Mouse (Mus musculus): ENCODE measurements around the gene Cep170. TPM values are rescaled to one million over a fixed set of nuclear protein-coding genes. Genes with fewer than 3 reads are reported as not detected.

Gene Cep170
- total RNA-seq, 1 experiment from 2014 or later, result 113 TPM

DNA sequence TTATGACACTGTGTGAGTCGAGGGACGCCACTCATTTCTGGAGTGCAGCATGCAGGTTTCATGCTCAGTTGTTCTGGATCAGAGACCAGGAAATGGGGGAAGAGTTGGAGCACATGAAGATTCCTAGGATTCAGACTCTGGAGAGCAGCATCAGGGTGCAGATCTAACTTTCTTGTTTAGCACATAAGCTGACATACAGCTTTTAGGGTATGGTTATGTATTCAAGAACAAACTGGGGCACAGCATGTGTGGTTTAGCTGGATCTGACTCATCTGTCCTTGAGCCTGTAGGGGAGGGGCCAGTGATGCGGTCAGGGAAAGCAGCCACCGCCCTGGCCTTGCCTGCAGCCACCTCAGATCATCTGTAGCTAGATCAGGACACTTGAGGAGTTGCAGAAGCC is 13.5 kb upstream of the Cep170 start:
- ATAC-seq (ENCODE audit: extremely low read depth, insufficient number of reproducible peaks, low FRiP score, poor library complexity, severe bottlenecking), result peak; percentile 85

DNA sequence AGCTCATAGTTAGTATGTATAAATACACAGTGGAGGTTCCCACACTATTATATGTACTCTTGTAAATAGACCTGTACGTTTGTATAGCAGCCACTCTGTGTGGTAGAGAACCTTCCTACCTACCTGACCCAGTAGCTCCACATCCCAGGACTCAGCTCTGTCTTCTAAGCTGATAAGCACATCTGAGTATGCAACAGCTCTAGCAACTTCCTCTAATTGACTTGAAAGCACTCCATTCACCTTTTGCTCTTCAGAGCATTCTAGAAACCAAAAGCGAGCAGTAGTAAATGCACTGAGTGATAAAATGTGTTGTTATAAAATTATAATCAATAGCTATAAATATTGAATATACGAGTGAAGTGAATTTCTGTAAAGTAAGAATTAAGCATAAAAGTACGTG is 13.1 kb upstream of the Cep170 start:
- ATAC-seq (ENCODE audit: extremely low read depth, insufficient number of reproducible peaks, low FRiP score, poor library complexity, severe bottlenecking), result no peak

DNA sequence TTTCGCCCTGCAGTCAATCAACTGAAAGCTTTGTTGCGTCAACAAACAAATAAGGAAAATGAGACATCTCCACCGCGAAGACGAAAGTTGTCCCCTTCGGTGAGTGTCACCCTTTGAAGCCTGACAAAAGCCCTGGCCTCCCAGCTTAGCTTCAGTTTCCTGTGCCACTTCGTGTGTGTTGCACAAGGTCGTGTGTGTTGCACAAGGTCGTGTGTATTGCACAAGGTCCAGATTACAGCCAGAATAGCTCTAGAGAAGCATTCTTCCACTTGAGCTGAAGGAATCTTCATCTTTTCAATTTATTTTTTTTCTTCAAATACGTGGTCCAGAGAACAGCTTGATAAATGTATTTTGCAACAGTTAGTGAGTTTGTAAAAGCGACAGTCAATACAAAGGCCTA is 12.3 kb upstream of the Cep170 start:
- peak; percentile 74 for ATAC-seq (ENCODE audit: extremely low read depth, insufficient number of reproducible peaks, low FRiP score, poor library complexity, severe bottlenecking)

DNA sequence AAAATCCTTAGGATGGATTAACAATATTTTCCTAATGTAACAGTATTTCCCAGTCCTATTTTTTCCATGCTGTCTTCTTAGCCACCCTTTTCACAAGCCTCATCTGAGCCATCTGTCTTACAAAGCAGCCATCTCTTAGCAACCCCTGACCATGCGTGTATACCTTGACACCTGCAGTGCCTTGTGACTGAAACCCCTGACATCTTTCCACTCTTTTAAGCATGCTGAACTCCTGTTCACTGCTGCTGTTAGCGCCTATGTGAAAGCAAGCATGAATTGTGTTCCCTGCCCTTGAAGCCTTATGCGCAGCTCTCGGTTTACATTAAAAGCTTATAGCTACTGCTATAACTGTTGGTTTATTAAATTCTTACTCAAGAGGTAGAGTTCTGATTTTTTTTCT is 11.2 kb upstream of the Cep170 start:
- no peak for ATAC-seq (ENCODE audit: extremely low read depth, insufficient number of reproducible peaks, low FRiP score, poor library complexity, severe bottlenecking)

DNA sequence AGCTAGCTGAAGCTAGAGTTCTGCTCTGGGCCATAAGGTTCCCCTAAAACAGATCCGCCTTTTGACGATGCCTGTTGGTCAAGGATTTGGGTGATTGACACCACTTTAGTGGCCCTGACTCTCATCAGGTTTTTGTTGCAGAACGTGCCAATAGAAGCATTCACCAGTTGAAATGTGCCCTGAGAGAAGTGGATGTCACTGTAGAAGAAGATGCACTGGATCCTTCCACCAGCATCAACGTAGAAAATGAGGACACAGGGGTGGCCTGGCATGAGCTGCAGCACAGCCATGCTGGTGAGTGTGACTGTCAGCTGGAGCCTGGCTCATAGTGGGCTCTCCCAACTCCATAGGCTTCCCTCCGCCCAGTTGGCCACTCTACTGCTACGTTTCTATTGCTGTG is 10.7 kb upstream of the Cep170 start:
- ATAC-seq (ENCODE audit: extremely low read depth, insufficient number of reproducible peaks, low FRiP score, poor library complexity, severe bottlenecking), result no peak

DNA sequence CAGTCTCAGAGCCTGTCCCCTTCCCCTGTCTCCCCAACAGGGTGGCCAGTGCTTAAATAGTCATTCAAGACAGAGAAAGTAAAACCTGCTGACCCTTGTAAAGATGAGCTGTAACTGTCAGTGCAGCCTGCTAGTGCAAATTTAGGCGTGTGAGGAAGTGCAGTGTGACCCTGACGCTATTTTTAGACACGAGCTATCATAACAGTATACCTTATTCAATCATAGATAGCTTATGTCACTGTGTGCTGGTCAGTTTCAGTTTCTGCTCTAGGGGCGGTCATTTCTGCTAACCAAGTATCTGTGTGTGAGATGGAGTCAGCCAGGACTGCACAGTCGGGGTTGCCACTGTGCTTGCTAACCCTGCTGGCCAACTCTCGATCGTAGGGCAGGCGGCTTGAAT is 10.0 kb upstream of the Cep170 start:
- ATAC-seq (ENCODE audit: extremely low read depth, insufficient number of reproducible peaks, low FRiP score, poor library complexity, severe bottlenecking), result peak; percentile 43; the same call in 1 of the 2 replicates

DNA sequence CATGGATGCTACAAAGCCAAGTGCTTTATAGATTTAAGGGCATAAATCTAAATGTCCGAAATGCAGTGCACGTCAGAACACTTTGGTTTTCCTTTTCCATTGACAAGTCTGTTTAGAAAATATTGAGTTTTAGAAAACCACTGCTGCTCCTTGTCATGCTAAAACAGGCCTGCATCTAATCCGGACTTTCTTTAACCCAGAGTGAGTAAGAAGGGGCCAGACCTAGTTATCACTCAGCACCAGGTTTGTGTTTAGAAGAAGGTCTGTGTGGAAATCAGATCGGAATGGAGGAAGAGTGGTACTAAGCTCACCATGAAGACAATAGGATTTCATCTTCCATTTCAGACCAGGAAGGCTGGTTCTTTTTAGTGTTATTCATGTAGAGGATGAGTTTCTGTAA is 9.1 kb upstream of the Cep170 start:
- no peak for ATAC-seq (ENCODE audit: extremely low read depth, insufficient number of reproducible peaks, low FRiP score, poor library complexity, severe bottlenecking)

DNA sequence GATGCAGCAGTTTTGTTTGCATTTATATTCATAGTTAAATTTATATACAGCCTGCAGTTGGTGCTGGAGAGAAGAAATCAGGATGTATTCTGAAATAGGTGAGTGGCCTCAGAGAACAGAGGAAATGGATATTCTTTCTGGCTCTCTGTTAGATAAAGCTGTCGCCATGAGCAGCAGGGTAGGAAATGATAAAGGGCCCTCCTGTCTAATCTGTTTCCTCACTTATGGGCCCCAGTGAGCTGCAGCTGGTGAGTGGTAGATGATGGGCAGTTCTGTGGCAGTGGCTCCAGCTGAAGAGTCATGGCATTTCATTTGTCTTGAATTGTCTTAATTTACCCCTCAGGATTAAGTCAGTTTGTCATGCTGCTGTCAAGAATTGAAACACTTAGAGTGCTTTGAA is 8.1 kb upstream of the Cep170 start:
- ATAC-seq (ENCODE audit: extremely low read depth, insufficient number of reproducible peaks, low FRiP score, poor library complexity, severe bottlenecking), result no peak

DNA sequence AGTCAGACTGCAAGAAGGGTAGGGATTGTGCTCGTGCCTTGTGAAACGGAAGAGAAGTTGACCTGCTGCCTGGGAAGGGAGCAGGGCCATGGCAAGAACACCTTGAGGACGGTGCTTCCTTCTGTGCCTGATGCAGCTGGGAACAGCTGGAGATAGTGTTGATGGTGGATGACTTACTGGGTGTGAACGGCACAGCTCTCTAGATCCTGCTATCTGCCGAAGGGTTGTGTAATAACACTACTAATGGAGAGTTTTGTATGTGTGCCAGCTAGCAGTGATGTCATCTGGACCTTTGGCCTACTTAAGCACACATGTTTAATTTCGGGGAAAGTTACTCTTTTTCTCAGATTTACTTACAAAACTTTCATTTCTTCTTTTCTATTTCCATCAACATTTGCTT is 4.9 kb upstream of the Cep170 start:
- no peak for ATAC-seq (ENCODE audit: extremely low read depth, insufficient number of reproducible peaks, low FRiP score, poor library complexity, severe bottlenecking)

DNA sequence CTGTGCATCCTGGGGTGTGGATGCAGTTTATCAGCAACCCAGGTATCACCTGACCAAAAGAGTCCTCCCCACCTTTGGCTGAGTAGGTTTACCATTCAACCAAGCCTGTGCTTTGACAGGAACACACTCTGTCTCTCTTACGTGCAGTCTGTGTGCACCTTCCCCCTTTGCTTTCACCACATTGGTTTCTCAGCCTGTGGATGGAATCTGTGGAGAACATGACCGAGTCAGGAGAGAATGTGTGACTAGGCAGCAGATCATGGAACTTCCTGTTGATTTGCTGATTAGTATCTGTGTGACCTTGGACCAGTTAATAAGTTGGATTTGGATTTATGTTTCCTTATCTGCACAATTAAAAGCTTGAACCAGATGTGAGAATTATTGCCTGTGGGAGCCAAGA is 4.3 kb upstream of the Cep170 start:
- ATAC-seq (ENCODE audit: extremely low read depth, insufficient number of reproducible peaks, low FRiP score, poor library complexity, severe bottlenecking), result no peak

DNA sequence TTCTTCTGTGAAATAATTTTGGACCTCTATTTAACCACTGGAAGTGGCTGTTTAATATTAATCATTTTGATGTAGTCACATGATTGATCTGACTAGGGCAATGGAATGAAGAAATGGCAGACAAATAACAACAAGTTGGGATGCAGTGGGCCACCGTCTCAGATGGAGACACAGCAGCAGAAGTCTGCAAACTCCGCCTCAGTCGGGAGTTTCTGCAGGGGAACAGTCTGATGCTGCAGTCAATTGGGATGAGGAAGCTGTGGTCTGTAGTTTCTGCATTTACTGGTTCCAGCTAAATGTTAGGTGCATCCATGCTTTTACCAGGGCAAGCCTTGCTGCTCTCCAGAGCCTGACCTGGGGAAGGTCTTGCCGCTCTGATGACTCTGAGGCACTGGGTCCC is 2.9 kb upstream of the Cep170 start:
- no peak for ATAC-seq (ENCODE audit: extremely low read depth, insufficient number of reproducible peaks, low FRiP score, poor library complexity, severe bottlenecking)

DNA sequence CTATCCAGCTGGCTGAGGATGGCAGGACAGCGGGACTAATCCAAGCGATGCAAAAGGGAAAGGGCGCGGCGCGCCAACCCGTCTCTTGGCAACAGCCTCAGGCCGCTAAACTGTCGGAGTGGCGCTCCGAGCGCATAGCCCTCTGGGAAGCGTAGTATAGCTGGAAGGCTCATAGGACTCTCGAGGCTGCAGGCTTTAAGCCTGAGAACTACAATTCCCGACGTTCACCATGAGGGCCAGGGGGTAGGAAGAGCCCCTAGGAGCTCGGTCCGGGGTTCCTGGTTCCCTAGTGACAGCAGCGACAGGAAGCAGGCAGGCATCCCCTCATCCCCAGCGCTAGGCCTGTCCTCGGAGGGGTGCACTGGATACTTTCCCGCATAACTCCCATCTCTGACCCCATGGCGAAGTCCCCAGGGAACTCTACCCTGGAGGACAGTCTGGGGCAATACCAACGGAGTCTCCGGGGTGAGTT is 760 bp upstream of the Cep170 start, which contains the start of gene Sdccag8:
Gene Sdccag8 (plus strand): TSS at position 70 of the 472 bp plus-strand sequence.
- peak; percentile 92 for ATAC-seq (ENCODE audit: extremely low read depth, insufficient number of reproducible peaks, low FRiP score, poor library complexity, severe bottlenecking)

DNA sequence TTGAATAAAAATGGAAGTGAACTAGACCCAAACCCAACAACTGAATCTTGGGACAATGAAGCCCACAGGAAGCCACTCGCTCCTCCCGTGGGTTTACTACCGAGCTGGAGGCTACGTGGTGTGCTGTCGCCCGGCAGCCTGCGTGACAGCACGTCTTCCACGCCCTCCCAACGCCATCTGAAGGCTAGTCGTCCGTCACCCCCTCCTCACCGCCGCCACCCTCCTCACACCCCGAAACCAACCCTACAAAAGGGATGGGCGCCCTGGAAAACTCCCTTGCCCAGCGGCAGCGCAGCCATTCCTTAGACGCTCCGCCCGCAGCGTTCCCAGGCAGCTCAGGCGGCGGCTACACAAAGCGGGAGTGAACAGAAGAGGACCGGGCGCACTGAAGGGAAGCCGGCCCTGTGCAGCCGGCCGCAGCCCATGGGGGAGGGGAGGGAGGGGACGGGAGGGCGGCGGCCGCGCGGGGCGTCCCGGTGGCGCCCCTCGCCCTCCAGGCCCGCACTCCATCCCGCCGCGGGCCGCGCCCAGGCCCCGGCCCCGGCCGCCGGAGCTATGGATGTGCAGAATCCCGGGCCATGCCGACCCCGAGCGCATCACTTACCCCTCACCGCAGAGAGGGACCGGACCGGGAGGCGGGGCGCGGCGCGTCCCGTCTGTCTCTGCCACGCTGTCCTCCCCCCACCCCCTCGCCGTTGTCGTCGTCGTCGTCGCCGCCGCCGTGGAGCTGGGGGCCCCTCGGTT is 403 bp downstream of the Cep170 start:
- peak; percentile 15; the same call in 1 of the 2 replicates for ATAC-seq (ENCODE audit: extremely low read depth, insufficient number of reproducible peaks, low FRiP score, poor library complexity, severe bottlenecking)

DNA sequence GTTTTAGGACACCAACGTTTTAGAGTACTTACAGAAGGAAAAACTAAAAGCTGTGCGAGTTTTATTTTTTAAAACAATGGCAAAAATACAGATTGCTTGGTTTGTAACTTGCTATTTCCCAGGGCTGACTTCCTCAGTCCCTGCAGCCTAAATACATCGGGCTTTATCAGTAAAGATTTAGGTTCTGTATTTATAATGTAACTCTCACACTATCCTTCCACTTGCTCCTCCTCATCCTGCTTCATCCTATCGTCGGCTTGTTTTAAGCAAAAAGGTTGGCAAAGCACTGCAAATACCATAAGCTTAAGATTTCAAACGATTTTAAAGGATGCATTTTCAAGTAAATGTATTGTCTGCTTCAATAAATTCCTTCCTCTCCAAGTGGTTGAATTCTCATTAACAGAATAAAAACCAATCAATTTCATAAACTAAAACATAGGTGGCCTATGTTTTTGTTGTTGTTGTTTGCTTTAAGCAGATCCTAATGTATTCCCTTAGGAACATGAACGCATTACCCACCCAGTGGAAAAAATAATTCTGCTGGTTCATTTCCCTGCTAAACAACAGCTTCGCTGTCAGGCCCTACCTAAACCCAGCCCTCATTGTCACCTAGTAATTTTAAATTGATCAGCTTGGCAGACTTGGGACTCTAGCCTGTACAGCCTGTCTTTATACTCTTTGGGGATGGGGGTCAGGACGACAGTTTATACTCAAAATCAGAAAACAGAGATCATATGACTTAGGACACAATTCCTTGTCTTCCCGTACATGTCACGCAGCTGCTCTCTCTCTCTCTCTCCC is 1.2 kb downstream of the Cep170 start:
- no peak for ATAC-seq (ENCODE audit: extremely low read depth, insufficient number of reproducible peaks, low FRiP score, poor library complexity, severe bottlenecking)

DNA sequence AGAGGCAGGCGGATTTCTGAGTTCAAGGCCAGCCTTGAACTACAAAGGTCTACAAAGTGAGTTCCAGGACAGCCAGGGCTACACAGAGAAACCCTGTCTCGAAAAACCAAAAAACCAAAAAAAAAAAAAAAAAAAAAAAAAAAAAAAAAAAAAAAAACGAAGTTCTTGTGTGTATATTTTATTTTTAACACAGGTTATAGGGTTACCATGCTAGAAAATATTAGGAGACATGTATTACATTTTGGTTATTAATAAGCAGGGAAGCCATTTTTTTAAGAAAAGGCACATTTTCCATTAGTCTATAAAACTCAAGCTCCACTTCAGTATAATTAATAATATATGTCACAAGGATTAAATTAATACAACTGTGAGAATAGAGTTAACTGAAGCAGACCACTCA is 2.0 kb downstream of the Cep170 start:
- ATAC-seq (ENCODE audit: extremely low read depth, insufficient number of reproducible peaks, low FRiP score, poor library complexity, severe bottlenecking), result no peak

DNA sequence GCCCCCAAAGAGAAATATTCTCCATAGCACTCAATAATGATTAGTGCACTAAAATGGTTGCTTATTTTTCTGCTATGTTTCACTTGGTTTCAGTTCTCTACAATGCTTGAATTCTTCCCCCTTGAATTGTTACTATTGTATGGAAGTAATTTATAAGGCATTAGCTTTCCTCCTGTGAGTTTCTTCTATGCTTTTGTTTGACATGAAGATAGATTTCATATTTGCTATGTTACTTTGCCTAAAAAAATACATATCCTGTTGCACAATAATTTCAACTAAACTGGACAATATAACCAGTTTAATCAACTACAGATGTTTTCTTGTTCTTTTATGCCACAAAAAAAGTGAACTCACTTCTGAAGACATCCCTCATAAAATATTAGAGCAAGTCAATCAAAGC is 3.7 kb downstream of the Cep170 start:
- ATAC-seq (ENCODE audit: extremely low read depth, insufficient number of reproducible peaks, low FRiP score, poor library complexity, severe bottlenecking), result no peak

DNA sequence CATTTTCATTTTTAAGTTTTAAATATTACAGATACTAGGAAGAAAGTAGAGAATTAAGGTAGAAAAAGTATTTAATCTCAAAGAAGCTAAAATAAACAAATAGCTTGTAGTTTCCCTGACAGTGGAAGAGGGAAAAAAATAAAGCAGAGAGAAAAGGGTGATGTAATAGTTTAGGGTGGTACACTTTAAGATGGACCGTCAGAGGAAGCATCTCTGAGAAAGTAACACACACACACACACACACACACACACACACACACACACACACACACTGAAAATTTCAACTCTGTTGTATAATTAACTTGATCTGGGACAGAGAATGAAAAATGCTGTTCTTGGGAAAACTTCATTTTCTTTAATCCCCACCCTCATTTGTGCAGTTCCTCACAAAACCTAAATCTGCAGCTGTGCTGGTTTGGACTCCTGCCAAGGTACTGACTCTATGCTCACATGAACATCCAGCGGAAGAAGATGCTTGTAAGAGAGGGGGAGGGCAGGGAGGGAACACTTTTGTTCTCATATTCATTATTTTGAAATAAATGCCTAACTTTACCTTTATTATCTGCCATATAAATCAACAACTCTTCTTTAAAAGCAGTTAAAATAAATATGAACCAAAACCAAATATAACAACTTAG is 13.0 kb downstream of the Cep170 start:
- peak; percentile 89 for ATAC-seq (ENCODE audit: extremely low read depth, insufficient number of reproducible peaks, low FRiP score, poor library complexity, severe bottlenecking)

DNA sequence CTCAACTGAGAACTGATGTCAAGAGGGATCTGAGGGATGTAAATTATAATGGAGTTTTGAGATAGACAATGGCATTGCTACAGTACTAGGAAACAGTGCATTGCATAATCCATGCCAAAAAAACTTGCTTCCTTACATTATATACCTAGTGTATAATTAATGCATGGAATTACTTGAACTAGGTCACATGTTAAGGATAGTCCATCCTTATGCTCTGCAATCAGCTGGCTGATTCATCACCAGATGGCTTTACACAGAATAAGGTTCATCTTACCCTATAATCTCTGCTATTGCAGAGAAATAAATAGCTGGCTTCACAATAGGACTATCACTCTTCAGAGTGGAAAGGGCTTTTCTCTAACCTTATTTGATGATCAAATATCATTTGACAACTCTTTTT is 15.2 kb downstream of the Cep170 start:
- ATAC-seq (ENCODE audit: extremely low read depth, insufficient number of reproducible peaks, low FRiP score, poor library complexity, severe bottlenecking), result no peak

DNA sequence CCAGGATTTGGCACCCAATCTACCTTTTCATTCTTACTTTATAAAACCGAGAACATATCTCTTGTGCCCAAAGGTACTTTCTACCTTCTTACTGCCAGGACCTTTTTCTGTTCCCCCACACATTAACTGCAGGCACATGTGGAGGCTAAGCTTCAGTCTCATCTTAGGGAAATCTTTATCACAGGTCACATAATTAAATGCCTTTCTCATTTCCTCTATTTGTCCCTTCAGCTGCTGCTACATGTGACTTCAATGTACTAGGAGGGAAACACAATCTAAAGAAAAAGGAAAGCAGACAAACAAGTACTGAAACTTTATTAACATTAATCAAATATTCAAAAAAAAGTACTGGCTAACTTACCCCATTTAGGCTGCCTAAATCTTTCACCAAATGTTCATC is 21.7 kb downstream of the Cep170 start:
- no peak for ATAC-seq (ENCODE audit: extremely low read depth, insufficient number of reproducible peaks, low FRiP score, poor library complexity, severe bottlenecking)

DNA sequence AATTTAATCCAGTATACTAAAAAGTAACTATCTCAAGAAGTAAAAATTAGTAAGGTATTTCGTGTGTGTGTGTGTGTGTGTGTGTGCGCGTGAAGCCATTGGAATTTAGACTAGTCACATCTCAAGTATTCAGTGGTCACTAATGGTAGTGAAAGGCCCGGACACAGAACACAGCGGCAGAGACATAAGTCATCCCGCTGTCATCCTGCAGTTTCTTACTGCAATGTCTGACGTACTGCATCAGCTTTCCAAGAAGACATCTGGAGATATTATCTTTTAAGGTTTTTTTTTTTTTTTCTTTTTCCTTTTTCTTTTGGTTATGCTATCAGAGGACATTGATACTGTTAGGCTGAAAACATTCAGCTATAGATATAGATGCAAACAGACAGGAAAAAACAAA is 24.5 kb downstream of the Cep170 start:
- ATAC-seq (ENCODE audit: extremely low read depth, insufficient number of reproducible peaks, low FRiP score, poor library complexity, severe bottlenecking), result no peak
